Mouse (Mus musculus): ENCODE measurements at regions not wholly inside any gene's neighbourhood (a gene's known extent, or its start where the extent isn't known, plus 50 kb on each side); places are given as distances from the start of the nearest gene placed in this dataset.

- no peak overlapping the region for H3K9ac ChIP-seq
- no peak for ATAC-seq (ENCODE audit: insufficient number of reproducible peaks, low FRiP score, low TSS enrichment, low read depth)
Measured at GRCm38 (mm10) chr16:77313195-77313594, 288.7 kb downstream of the Gm11146 start.

GRCm38 (mm10) chr16:77301270-77302171 is 288.0 kb downstream of the Usp25 start:
- Histone ChIP-seq H3K4me2 (replicated peaks) (no peak overlapping the region), H3K36me3 (no peaks in the 10 kb centered on the region), H3K9ac (no peak overlapping the region), H3K27me3 (no peaks in the 10 kb centered on the region), H3K27ac (replicated peaks) (no peak overlapping the region), H3K9me3 (replicated peaks) (no peaks in the 10 kb centered on the region), H3K4me3 (replicated peaks) (no peak overlapping the region), H3K4me1 (no peaks in the 10 kb centered on the region)
- no peak for ATAC-seq (ENCODE audit: insufficient number of reproducible peaks, low FRiP score, low TSS enrichment, low read depth)
- whole genome bisulfite sequencing: 86% methylated on average over 6 of the region's 6 CpGs

More at GRCm38 (mm10) chr16:77313195-77313594, 288.7 kb downstream of the Gm11146 start:
- Histone ChIP-seq H3K4me2 (replicated peaks) (no peak overlapping the region), H3K4me3 (replicated peaks) (no peak overlapping the region), H3K9me3 (replicated peaks) (no peaks in the 10 kb centered on the region), H3K27me3 (no peaks in the 10 kb centered on the region), H3K4me1 (no peaks in the 10 kb centered on the region), H3K27ac (replicated peaks) (no peak overlapping the region), H3K36me3 (no peaks in the 10 kb centered on the region)

GRCm38 (mm10) chr16:77300572-77301213 is 287.2 kb downstream of the Usp25 start:
- Histone ChIP-seq H3K27me3 (no peaks in the 10 kb centered on the region), H3K4me2 (replicated peaks) (no peak overlapping the region), H3K9me3 (replicated peaks) (no peaks in the 10 kb centered on the region), H3K4me1 (no peaks in the 10 kb centered on the region), H3K4me3 (replicated peaks) (no peak overlapping the region), H3K27ac (replicated peaks) (no peak overlapping the region), H3K9ac (no peak overlapping the region), H3K36me3 (no peaks in the 10 kb centered on the region)
- WGBS: 64% methylated on average over 6 of the region's 6 CpGs
- ATAC-seq (ENCODE audit: insufficient number of reproducible peaks, low FRiP score, low TSS enrichment, low read depth): no peak

- H3K9me3 ChIP-seq (replicated peaks): no peaks in the 10 kb centered on the region
- H3K4me3 ChIP-seq (replicated peaks): no peak overlapping the region
- H3K27me3 ChIP-seq: no peaks in the 10 kb centered on the region
- WGBS: 32% methylated on average over 4 of the region's 4 CpGs
- H3K4me1 ChIP-seq: no peaks in the 10 kb centered on the region
- H3K4me2 ChIP-seq (replicated peaks): no peak overlapping the region
- no peaks in the 10 kb centered on the region for H3K36me3 ChIP-seq
- H3K27ac ChIP-seq (replicated peaks): 0 out of 2 replicates have a peak overlapping the region, but pooled peaks have one; percentile 55
- H3K9ac ChIP-seq: no peak overlapping the region
- ATAC-seq (ENCODE audit: insufficient number of reproducible peaks, low FRiP score, low TSS enrichment, low read depth): no peak
Measured at GRCm38 (mm10) chr16:77295574-77296355, 282.3 kb downstream of the Usp25 start.

GRCm38 (mm10) chr16:77292317-77292771 is 278.8 kb downstream of the Usp25 start:
- ATAC-seq (ENCODE audit: insufficient number of reproducible peaks, low FRiP score, low TSS enrichment, low read depth): no peak
- Histone ChIP-seq H3K27ac (replicated peaks) (0 out of 2 replicates have a peak overlapping the region, but pooled peaks have one; percentile 11), H3K4me2 (replicated peaks) (no peak overlapping the region), H3K36me3 (no peaks in the 10 kb centered on the region), H3K9ac (no peak overlapping the region), H3K4me1 (no peaks in the 10 kb centered on the region), H3K4me3 (replicated peaks) (no peak overlapping the region), H3K9me3 (replicated peaks) (no peaks in the 10 kb centered on the region), H3K27me3 (no peaks in the 10 kb centered on the region)
- 73% methylated on average over 2 of the region's 2 CpGs for WGBS

- no peak for ATAC-seq (ENCODE audit: insufficient number of reproducible peaks, low FRiP score, low TSS enrichment, low read depth)
- 77% methylated on average over 8 of the region's 8 CpGs for WGBS
Measured at GRCm38 (mm10) chr16:77291723-77292316, 278.3 kb downstream of the Usp25 start.

GRCm38 (mm10) chr16:77284205-77284604 is 270.7 kb downstream of the Usp25 start:
- Histone ChIP-seq H3K4me3 (replicated peaks) (no peak overlapping the region), H3K4me2 (replicated peaks) (no peak overlapping the region), H3K9ac (no peak overlapping the region), H3K36me3 (no peaks in the 10 kb centered on the region), H3K9me3 (replicated peaks) (no peaks in the 10 kb centered on the region), H3K27ac (replicated peaks) (no peak overlapping the region), H3K4me1 (no peaks in the 10 kb centered on the region), H3K27me3 (no peaks in the 10 kb centered on the region)
- ATAC-seq (ENCODE audit: insufficient number of reproducible peaks, low FRiP score, low TSS enrichment, low read depth): no peak
- WGBS: 78% methylated on average over 4 of the region's 4 CpGs

More at GRCm38 (mm10) chr16:77291723-77292316, 278.3 kb downstream of the Usp25 start:
- Histone ChIP-seq H3K27ac (replicated peaks) (0 out of 2 replicates have a peak overlapping the region, but pooled peaks have one; percentile 11), H3K4me1 (no peaks in the 10 kb centered on the region), H3K4me2 (replicated peaks) (no peak overlapping the region), H3K9ac (no peak overlapping the region), H3K4me3 (replicated peaks) (no peak overlapping the region), H3K27me3 (no peaks in the 10 kb centered on the region), H3K36me3 (no peaks in the 10 kb centered on the region), H3K9me3 (replicated peaks) (no peaks in the 10 kb centered on the region)

- 33% methylated on average over 4 of the region's 4 CpGs for WGBS
- H3K4me3 ChIP-seq (replicated peaks): no peak overlapping the region
- H3K27me3 ChIP-seq: no peaks in the 10 kb centered on the region
- no peaks in the 10 kb centered on the region for H3K36me3 ChIP-seq
- no peak for ATAC-seq (ENCODE audit: insufficient number of reproducible peaks, low FRiP score, low TSS enrichment, low read depth)
- H3K9me3 ChIP-seq (replicated peaks): no peaks in the 10 kb centered on the region
- H3K4me2 ChIP-seq (replicated peaks): no peak overlapping the region
- no peaks in the 10 kb centered on the region for H3K4me1 ChIP-seq
- H3K9ac ChIP-seq: no peak overlapping the region
- no peak overlapping the region for H3K27ac ChIP-seq (replicated peaks)
Measured at GRCm38 (mm10) chr16:77279916-77280315, 266.4 kb downstream of the Usp25 start.

- Histone ChIP-seq H3K4me3 (replicated peaks) (no peak overlapping the region), H3K9me3 (replicated peaks) (no peaks in the 10 kb centered on the region), H3K36me3 (no peaks in the 10 kb centered on the region), H3K9ac (no peak overlapping the region), H3K27ac (replicated peaks) (no peak overlapping the region), H3K27me3 (no peaks in the 10 kb centered on the region), H3K4me1 (no peaks in the 10 kb centered on the region), H3K4me2 (replicated peaks) (no peak overlapping the region)
- ATAC-seq (ENCODE audit: insufficient number of reproducible peaks, low FRiP score, low TSS enrichment, low read depth): no peak
- 49% methylated on average over 2 of the region's 2 CpGs for WGBS
Measured at GRCm38 (mm10) chr16:77279495-77279894, 266.0 kb downstream of the Usp25 start.

- Histone ChIP-seq H3K4me2 (replicated peaks) (no peak overlapping the region), H3K27ac (replicated peaks) (no peak overlapping the region), H3K9ac (no peak overlapping the region), H3K4me1 (peaks cover 4% of the 10 kb centered on the region; the same call in 1 of the 2 replicates), H3K36me3 (no peaks in the 10 kb centered on the region), H3K4me3 (replicated peaks) (no peak overlapping the region), H3K9me3 (replicated peaks) (no peaks in the 10 kb centered on the region), H3K27me3 (no peaks in the 10 kb centered on the region)
- 57% methylated on average over 3 of the region's 3 CpGs for WGBS
- ATAC-seq (ENCODE audit: insufficient number of reproducible peaks, low FRiP score, low TSS enrichment, low read depth): no peak
Measured at GRCm38 (mm10) chr16:77273306-77273705, 259.8 kb downstream of the Usp25 start.
